19 mouse cellular contexts compared by ENCODE assay signal in the genomic region with DNA sequence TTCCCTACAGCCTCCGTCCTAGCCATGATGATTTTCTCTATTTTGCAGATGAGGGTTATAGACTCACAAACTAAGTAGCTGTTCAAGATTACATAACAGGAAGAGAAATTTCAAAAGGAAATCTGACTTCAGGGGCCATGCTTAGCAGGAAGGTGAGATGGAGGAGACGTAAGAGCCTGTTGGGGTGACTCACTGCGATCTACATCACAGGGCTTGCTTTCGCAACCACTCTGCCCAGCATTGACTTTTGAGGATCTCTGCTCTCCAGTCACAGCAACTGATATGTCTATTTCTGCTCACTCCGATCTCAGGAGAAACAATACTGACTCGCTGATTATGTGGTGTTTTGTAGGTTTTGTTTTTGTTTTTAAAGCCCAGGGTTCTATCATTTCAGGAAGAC. TPM values are rescaled to one million over a fixed set of nuclear protein-coding genes. Genes with fewer than 3 reads are reported as not detected.
DNase-seq lines count a peak whose midpoint lies in the region; ATAC-seq and TF ChIP-seq lines count a peak whose summit lies in the region.
"Had no signal": no experiment of that assay in that cellular context is flagged by ENCODE, and none has a peak within 500 bp of the region (broad histone marks: within the 10 kb centered on the region; RNA-seq: fewer than 3 reads in every experiment).

No protein-coding gene starts in this region.

- ATAC-seq in monocyte, adult 5-6 weeks (replicated peaks; ENCODE audit: insufficient number of reproducible peaks, low FRiP score, low TSS enrichment, poor library complexity, severe bottlenecking), result peak; percentile 99
- ATAC-seq in activated CD4-positive, CD25-positive, alpha-beta regulatory T cell, adult 4 months, result no peak
- ATAC-seq: forebrain, embryonic 15.5 days had no signal

- H3K4me3 ChIP-seq in C2C12 (ENCODE audit: insufficient read depth, poor library complexity, severe bottlenecking), result no peak overlapping the region
- H3K4me3 ChIP-seq: embryonic facial prominence, embryonic 12.5 days; forebrain, embryonic 15.5 days; hindbrain, embryonic 10.5 days; lung, embryonic 15.5 days; midbrain, embryonic 10.5 days had no signal

- no peaks in the 10 kb centered on the region for H3K79me2 ChIP-seq in C2C12 (ENCODE audit: control insufficient read depth, insufficient read depth)

- H3K79me3 ChIP-seq in C2C12 (ENCODE audit: low read depth), result no peaks in the 10 kb centered on the region

- H3K36me3 ChIP-seq in C2C12 (ENCODE audit: control insufficient read depth, insufficient read depth), result peaks cover 23% of the 10 kb centered on the region
- H3K36me3 ChIP-seq: embryonic facial prominence, embryonic 12.5 days; forebrain, embryonic 15.5 days; lung, embryonic 15.5 days had no signal

- TF ChIP-seq CTCF in C2C12 (IDR thresholded peaks at IDR 0.05; ENCODE audit: control insufficient read depth, insufficient read depth, insufficient read length), result no peak

- no peak overlapping the region for H3ac ChIP-seq in C2C12 (ENCODE audit: control insufficient read depth, insufficient read length, low read depth)

- DNase-seq in adrenal gland, adult 2 months, result peak; percentile 71
- no peak for DNase-seq in adrenal gland, adult 18-20 months (ENCODE audit: low spot score in 2 of 2)
- peak; percentile 48 for DNase-seq in c-Kit-positive CD71-negative TER-119-negative erythroid progenitor cells, embryonic 14.5 days (ENCODE audit: low read depth)
- no peak for DNase-seq in cerebellum, postnatal 4 days (ENCODE audit: low spot score in 2 of 2)
- DNase-seq: B cell, adult 2 months; cerebellum, adult 11 months; kidney, adult 2 months; kidney, postnatal 36 days; retina, postnatal 1 day; right cerebral cortex, postnatal 4 days; thymus, postnatal 14 days had no signal

- H3K27me3 ChIP-seq in C2C12 (ENCODE audit: control insufficient read depth, insufficient read depth, insufficient read length), result no peaks in the 10 kb centered on the region
- H3K27me3 ChIP-seq: embryonic facial prominence, embryonic 12.5 days; forebrain, embryonic 15.5 days; lung, embryonic 15.5 days had no signal

TF ChIP-seq in C2C12, 6 proteins besides CTCF, POLR2A, EP300 and RAD21:
- no peak for TF ChIP-seq MYOG (IDR thresholded peaks at IDR 0.05; ENCODE audit: control insufficient read depth, extremely low read depth, insufficient read length)
- TF ChIP-seq USF1 (IDR thresholded peaks at IDR 0.05; ENCODE audit: low read depth), result no peak
- no peak for TF ChIP-seq MYOD1 (IDR thresholded peaks at IDR 0.05; ENCODE audit: control insufficient read depth, insufficient read length, low read depth)
- TF ChIP-seq FOSL1 (IDR thresholded peaks at IDR 0.05; ENCODE audit: insufficient read depth, low read length, poor library complexity, severe bottlenecking), result no peak
- no peak for TF ChIP-seq MAX (IDR thresholded peaks at IDR 0.05)
- peak; percentile 30 for TF ChIP-seq CEBPB (IDR thresholded peaks at IDR 0.05; ENCODE audit: low read depth)

RNA-seq across cellular contexts. Expression of a gene that starts 49.8 kb away (rescaled TPM):
- 100 to 1,000 TPM; 390 to 447 TPM for total RNA-seq in adrenal gland, adult 2 months (2021)
- polyA plus RNA-seq in adrenal gland, adult 2 months (2012; rRNA removed), result 28.6 and 38.8 TPM in 2 replicates
- 100 to 1,000 TPM; 345 to 346 TPM for total RNA-seq in adrenal gland, adult 18-20 months (2021)
- polyA plus RNA-seq in C2C12 (2012; fragmentation: generic; extraction: Trizol), result 50.1 TPM
- total RNA-seq in monocyte, adult 5-6 weeks (2017), result 59.9 to 90.4 TPM (median 77.1 TPM) in 3 replicates
- polyA plus RNA-seq in activated CD4-positive, CD25-positive, alpha-beta regulatory T cell, adult 4 months (2017; shearing (Covaris generic)), result 100 to 1,000 TPM in 1 of 2 experiments, 10 to 100 TPM in 1; 99.4 to 158 TPM

Comparison
In these comparisons a context has a peak if more than half of its experiments do, and no peak if none do; other contexts are left out.
1. DNase-seq: peak in adrenal gland, adult 2 months (single experiment) and c-Kit-positive CD71-negative TER-119-negative erythroid progenitor cells, embryonic 14.5 days (single experiment); none in adrenal gland, adult 18-20 months (0 of 2) and cerebellum, postnatal 4 days (0 of 2).